Mouse (Mus musculus) adrenal gland, postnatal 25 days (tissue): ENCODE measurements around the gene Prl2b1. TPM values are rescaled to one million over a fixed set of nuclear protein-coding genes. Genes with fewer than 3 reads are reported as not detected.

ENCODE experiments used
- DNase-seq: peaks from one replicate; pipeline ENCODE4 v3.0.0; 2021; ENCODE audit warnings: mixed read lengths
- long read RNA-seq: library from polyadenylated mRNA; stranded (forward); transcript quantifications from one replicate; pipeline ENCODE4 v2.0.0, GENCODE M21; 2021
- total RNA-seq: library from RNA; stranded (reverse); gene quantifications from 2 replicates; pipeline ENCODE4 v1.2.3, GENCODE M21; 2021

Prl2b1 gene
- not detected in 2 replicates for total RNA-seq
- long read RNA-seq = 0 reads

GRCm38 (mm10) chr13:27390746-27391145 lies at the start of gene Prl2b1:
Gene Prl2b1, minus strand, starts transcription at chr13:27390846.
- DNase-seq = no peak

DNA sequence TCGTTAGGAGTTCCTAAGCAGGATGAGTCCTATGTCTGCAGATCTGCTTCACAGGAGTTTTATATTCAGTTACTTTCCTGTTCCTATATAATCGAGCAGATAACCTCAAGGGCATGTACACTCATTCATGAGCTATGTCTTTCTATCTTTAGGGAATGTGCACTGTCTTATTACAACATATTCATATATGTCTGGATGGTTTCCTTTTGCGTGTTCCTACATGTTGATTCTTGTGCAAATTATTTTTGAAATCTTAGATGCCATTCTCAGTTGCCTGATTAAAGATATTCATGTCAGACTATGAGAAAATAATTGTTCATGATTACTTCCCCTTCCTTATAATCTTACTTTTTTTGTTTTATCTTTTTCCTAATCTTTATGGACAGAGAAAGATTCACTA lies 47.9 kb upstream of the Prl2b1 start, which contains the start of gene Prl8a6:
Gene Prl8a6, minus strand, starts transcription at position 101 of the 400 bp plus-strand sequence.
- DNase-seq = no peak

- no peak for DNase-seq
Observed at GRCm38 (mm10) chr13:27433159-27433558, 42.5 kb upstream of the Prl2b1 start.

GRCm38 (mm10) chr13:27413640-27414039 lies 23.0 kb upstream of the Prl2b1 start:
- no peak for DNase-seq

GRCm38 (mm10) chr13:27399061-27399724 lies 8.5 kb upstream of the Prl2b1 start:
- no peak for DNase-seq

- no peak for DNase-seq
Observed at GRCm38 (mm10) chr13:27345373-27345772, 45.3 kb downstream of the Prl2b1 start, which contains the start of gene Prl8a2. Gene Prl8a2, plus strand, starts transcription at chr13:27345673.

DNA sequence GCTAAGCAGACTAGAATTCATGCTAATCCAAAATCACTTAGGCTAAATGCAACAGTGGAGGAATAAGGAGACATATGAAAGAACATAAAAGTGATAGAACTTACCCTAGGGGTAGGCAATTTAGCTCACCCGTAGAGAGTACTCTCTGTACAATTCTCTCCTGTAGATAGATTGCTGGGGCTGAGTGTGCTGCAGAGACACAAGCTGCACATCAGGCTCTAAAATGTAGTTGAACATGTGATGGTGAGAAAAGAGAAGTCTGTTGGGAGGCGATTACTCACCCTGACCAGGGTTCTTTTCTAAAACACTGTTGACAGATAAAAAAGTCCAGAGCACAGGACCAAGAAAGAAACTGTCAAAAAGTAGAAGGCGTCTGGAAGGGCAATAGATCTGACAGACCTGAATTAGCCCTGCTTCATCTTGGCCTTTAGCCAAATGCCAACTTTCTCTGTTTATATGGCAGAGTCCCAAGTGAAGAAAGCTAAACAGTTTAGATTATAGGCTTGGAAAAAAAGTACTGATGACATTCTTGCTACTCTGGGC lies 47.8 kb downstream of the Prl2b1 start:
- DNase-seq = no peak

DNA sequence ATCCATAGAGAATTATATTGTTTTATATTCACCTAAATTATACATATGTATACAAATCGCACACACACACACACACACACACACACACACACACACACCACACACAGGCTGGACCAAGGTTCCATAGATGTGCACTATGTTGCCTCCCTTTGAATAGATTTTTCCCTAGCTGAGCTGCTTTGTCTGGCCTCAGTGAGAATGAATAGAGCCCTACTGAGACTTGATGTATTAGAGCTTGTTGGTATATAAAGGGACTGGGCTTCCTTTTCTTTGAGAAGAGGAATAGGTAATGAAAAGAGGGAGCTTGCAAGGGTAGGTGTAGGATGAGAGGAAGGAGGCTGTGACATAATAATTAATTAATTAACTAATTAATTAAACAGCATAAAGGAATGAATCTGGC lies 55.7 kb downstream of the Prl2b1 start:
- no peak for DNase-seq

Other genes with a start within 250 kb of the Prl2b1 start
- not detected in 2 replicates for gene Prl3d3, start 234.1 kb downstream of the Prl2b1 start, total RNA-seq
- gene Prl3c1, start 194.2 kb downstream of the Prl2b1 start, total RNA-seq = not detected in 2 replicates
- not detected in 2 replicates for gene Prl3b1, start 149.0 kb downstream of the Prl2b1 start, total RNA-seq
- not detected in 2 replicates for gene Prl3a1, start 131.4 kb downstream of the Prl2b1 start, total RNA-seq
- not detected in 2 replicates for gene Prl6a1, start 78.2 kb downstream of the Prl2b1 start, total RNA-seq
- 1.4 and 1.9 TPM in 2 replicates for gene Prl8a2, start 45.2 kb downstream of the Prl2b1 start, total RNA-seq
- gene Prl8a6, start 47.8 kb upstream of the Prl2b1 start, total RNA-seq = not detected in 2 replicates
- not detected in 2 replicates for gene Prl8a8, start 122.4 kb upstream of the Prl2b1 start, total RNA-seq
- not detected in 2 replicates for gene Prl8a9, start 173.8 kb upstream of the Prl2b1 start, total RNA-seq
- not detected in 2 replicates for gene Prl8a1, start 191.3 kb upstream of the Prl2b1 start, total RNA-seq
- gene Prl7b1, start 219.7 kb upstream of the Prl2b1 start, total RNA-seq = not detected in 2 replicates